Mouse (Mus musculus) cortical plate, adult 2 months (tissue): Measurements from ENCODE around the gene A930017K11Rik.

ENCODE experiments used
- CTCF ChIP-seq: fragments of 200-500 bp; IDR thresholded peaks from 2 replicates; pipeline ENCODE4 v1.5.1; 2011; ENCODE audit warnings: mild to moderate bottlenecking, control low read depth, low read length; ENCODE audit not compliant: insufficient read depth; ENCODE audit errors: extremely low read depth
- POLR2A ChIP-seq: fragments of 200-500 bp; IDR thresholded peaks from 2 replicates; pipeline ENCODE4 v1.6.1; 2011; ENCODE audit warnings: mild to moderate bottlenecking, low read length, control low read depth; ENCODE audit not compliant: insufficient read depth; ENCODE audit errors: extremely low read depth

GRCm38 (mm10) chr17:25964271-25964670, 11.9 kb upstream of the A930017K11Rik start:
- no peak for TF ChIP-seq CTCF
- TF ChIP-seq POLR2A = no peak
